Mouse (Mus musculus) lung, adult 2 months (tissue): ENCODE results near the gene Zfp322a.

ENCODE experiments used
- CTCF ChIP-seq: fragments of 200-500 bp; IDR thresholded peaks from 2 replicates; pipeline ENCODE4 v1.5.1; 2011; ENCODE audit warnings: mild to moderate bottlenecking, low read length, control low read depth; ENCODE audit not compliant: insufficient read depth
- POLR2A ChIP-seq: fragments of 200-500 bp; IDR thresholded peaks from 2 replicates; pipeline ENCODE4 v1.6.1; 2011; ENCODE audit warnings: low read depth, mild to moderate bottlenecking, control low read depth, low read length, borderline replicate concordance; ENCODE audit errors: extremely low read depth

DNA sequence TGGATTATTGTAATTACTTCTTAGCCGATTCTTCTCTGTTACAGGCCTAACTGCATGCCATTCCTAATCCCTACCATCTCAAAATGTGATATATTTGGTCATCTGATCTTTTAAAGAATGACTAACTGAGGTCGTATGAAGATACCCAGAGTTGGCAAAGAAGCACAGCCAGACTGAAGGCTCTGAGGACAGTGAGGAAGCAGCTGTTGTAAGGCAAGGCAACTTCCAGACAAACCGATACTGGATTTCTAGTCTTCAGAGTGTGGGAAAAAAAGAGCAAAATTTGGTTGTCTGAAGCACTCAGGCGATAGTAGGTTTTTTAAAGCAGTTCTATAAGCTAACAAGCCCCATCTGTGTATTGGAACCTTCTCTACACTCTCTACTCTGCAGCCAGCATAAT is 7.5 kb downstream of the Zfp322a start:
- TF ChIP-seq CTCF: no peak
- TF ChIP-seq POLR2A: no peak
